Mouse (Mus musculus) intestine, embryonic 14.5 days (tissue): Measurements from ENCODE around the gene Gm6169. TPM values are rescaled to one million over a fixed set of nuclear protein-coding genes. Genes with fewer than 3 reads are reported as not detected.
A peak's percentile ranks its signal among the peaks of the same experiment; 100 is the strongest.
"Not testable (repeated sequence)": the region's sequence is repeated elsewhere in the genome, so short reads cannot be mapped to it uniquely, and the experiment has no call there.

Experiments
- ATAC-seq: fragments of 200-750 bp; cut with Nextera tagmentation; replicated peaks from 2 replicates; pipeline ENCODE4 v1.8.0; 2017; ENCODE audit warnings: low read depth, moderate number of reproducible peaks, moderate TSS enrichment, moderate library complexity; ENCODE audit not compliant: low FRiP score, low TSS enrichment
- DNase-seq: peaks from one replicate; pipeline ENCODE4 v3.0.0-alpha.2; 2018; ENCODE audit warnings: low spot score
- H3K27ac ChIP-seq: fragments of 300-500 bp; sonication (generic); 2 replicates; pipeline ENCODE4 v1.5.1; 2014; ENCODE audit warnings: low read depth, mild to moderate bottlenecking, control low read depth
- H3K27me3 ChIP-seq: fragments of 300-500 bp; sonication (generic); replicated peaks from 2 replicates; pipeline ENCODE4 v1.6.1; 2014; ENCODE audit warnings: low read length, control low read depth; ENCODE audit not compliant: control insufficient read depth, insufficient read depth
- H3K36me3 ChIP-seq: fragments of 300-500 bp; sonication (generic); 2 replicates; pipeline ENCODE4 v1.6.1; 2014; ENCODE audit warnings: low read length, control low read depth; ENCODE audit not compliant: control insufficient read depth, insufficient read depth
- H3K4me1 ChIP-seq: fragments of 300-500 bp; sonication (generic); replicated peaks from 2 replicates; pipeline ENCODE4 v1.6.1; 2014; ENCODE audit warnings: low read length, control low read depth, mixed read lengths; ENCODE audit not compliant: control insufficient read depth, insufficient read depth
- H3K4me2 ChIP-seq: fragments of 300-500 bp; sonication (generic); 2 replicates; pipeline ENCODE4 v1.6.1; 2014; ENCODE audit warnings: low read length
- H3K4me3 ChIP-seq: fragments of 300-500 bp; sonication (generic); 2 replicates; pipeline ENCODE4 v1.5.1; 2014; ENCODE audit warnings: low read depth, low read length, control low read depth, mixed read lengths
- H3K9ac ChIP-seq: fragments of 300-500 bp; sonication (generic); 2 replicates; pipeline ENCODE4 v1.6.1; 2014; ENCODE audit warnings: mild to moderate bottlenecking, low read length
- H3K9me3 ChIP-seq: fragments of 300-500 bp; sonication (generic); 2 replicates; pipeline ENCODE4 v1.6.1; 2016; ENCODE audit warnings: low read length, control low read depth; ENCODE audit not compliant: control insufficient read depth
- WGBS: fragments of 180-500 bp; shearing (Covaris S2); extraction: QIAGEN DNeasy Blood & Tissue Kit; methylation state at CpG from one replicate; pipeline ENCODE4 v1.1.7; 2014; 5-methylcytosine and 5-hydroxymethylcytosine counted together
- polyA plus RNA-seq: library from polyadenylated mRNA; unstranded; fragments of >200 nt; fragmentation: Nextera tagmentation; extraction: Ambion mirVana; gene quantifications from 2 replicates; pipeline ENCODE4 v1.2.1, GENCODE M21; 2014

Gene Gm6169
- polyA plus RNA-seq, 1 experiment from 2014 or later, result 3.7 TPM

- H3K9ac ChIP-seq, H3K4me3 ChIP-seq, H3K36me3 ChIP-seq, H3K4me2 ChIP-seq, H3K4me1 ChIP-seq, DNase-seq, H3K27ac ChIP-seq, H3K9me3 ChIP-seq, H3K27me3 ChIP-seq: not testable (repeated sequence)
- ATAC-seq, result peak; percentile 10; the same call in 1 of the 2 replicates
- 43% methylated on average over 18 of the region's 18 CpGs for WGBS
Observed at GRCm38 (mm10) chr13:97064844-97065621, 34.0 kb downstream of the Gm6169 start.

GRCm38 (mm10) chr13:97064413-97064812 is 34.6 kb downstream of the Gm6169 start:
- 44% methylated on average over 3 of the region's 3 CpGs for WGBS
- DNase-seq (no peak), ATAC-seq (peak; percentile 40; the same call in 1 of the 2 replicates)
- Histone ChIP-seq H3K4me3 (no peak overlapping the region), H3K9me3 (no peaks in the 10 kb centered on the region), H3K4me2 (no peak overlapping the region), H3K4me1 (no peaks in the 10 kb centered on the region; the same call in 1 of the 2 replicates), H3K27me3 (no peaks in the 10 kb centered on the region; the same call in 1 of the 2 replicates), H3K27ac (no peak overlapping the region), H3K9ac (no peak overlapping the region), H3K36me3 (no peaks in the 10 kb centered on the region)

GRCm38 (mm10) chr13:97063431-97063830 is 35.6 kb downstream of the Gm6169 start:
- Histone ChIP-seq H3K9me3 (no peaks in the 10 kb centered on the region), H3K4me3 (no peak overlapping the region), H3K36me3 (no peaks in the 10 kb centered on the region), H3K9ac (no peak overlapping the region), H3K4me1 (no peaks in the 10 kb centered on the region; the same call in 1 of the 2 replicates), H3K27me3 (no peaks in the 10 kb centered on the region; the same call in 1 of the 2 replicates), H3K27ac (no peak overlapping the region), H3K4me2 (no peak overlapping the region)
- ATAC-seq, result no peak
- WGBS, result 64% methylated on average over 2 of the region's 2 CpGs
- DNase-seq, result no peak

GRCm38 (mm10) chr13:97062151-97062550 is 36.9 kb downstream of the Gm6169 start:
- Histone ChIP-seq H3K27me3 (no peaks in the 10 kb centered on the region; the same call in 1 of the 2 replicates), H3K4me3 (no peak overlapping the region), H3K4me2 (no peak overlapping the region), H3K9ac (no peak overlapping the region), H3K4me1 (no peaks in the 10 kb centered on the region; the same call in 1 of the 2 replicates), H3K36me3 (no peaks in the 10 kb centered on the region), H3K9me3 (no peaks in the 10 kb centered on the region), H3K27ac (no peak overlapping the region)
- no peak for ATAC-seq
- 90% methylated on average over 3 of the region's 3 CpGs for WGBS
- no peak for DNase-seq

GRCm38 (mm10) chr13:97060331-97060730 is 38.7 kb downstream of the Gm6169 start:
- no peak overlapping the region for H3K9ac ChIP-seq
- peak overlapping the region; percentile 18 for H3K4me2 ChIP-seq
- no peak overlapping the region for H3K27ac ChIP-seq
- no peaks in the 10 kb centered on the region for H3K36me3 ChIP-seq
- no peak overlapping the region for H3K4me3 ChIP-seq
- no peak for DNase-seq
- H3K27me3 ChIP-seq, result no peaks in the 10 kb centered on the region
- no peaks in the 10 kb centered on the region; the same call in 1 of the 2 replicates for H3K4me1 ChIP-seq
- 58% methylated on average over 4 of the region's 8 CpGs for WGBS
- H3K9me3 ChIP-seq, result no peaks in the 10 kb centered on the region
- no peak for ATAC-seq

GRCm38 (mm10) chr13:97059746-97060145 is 39.3 kb downstream of the Gm6169 start:
- WGBS, result 90% methylated on average over 6 of the region's 6 CpGs
- Histone ChIP-seq H3K36me3 (no peaks in the 10 kb centered on the region), H3K4me3 (no peak overlapping the region), H3K9me3 (no peaks in the 10 kb centered on the region), H3K4me1 (no peaks in the 10 kb centered on the region; the same call in 1 of the 2 replicates), H3K4me2 (no peak overlapping the region), H3K27ac (no peak overlapping the region), H3K27me3 (no peaks in the 10 kb centered on the region), H3K9ac (no peak overlapping the region)
- no peak for DNase-seq
- no peak for ATAC-seq

- 56% methylated on average over 4 of the region's 4 CpGs for WGBS
- ATAC-seq (no peak), DNase-seq (no peak)
- Histone ChIP-seq H3K27me3 (no peaks in the 10 kb centered on the region), H3K36me3 (no peaks in the 10 kb centered on the region), H3K4me3 (no peak overlapping the region), H3K4me1 (no peaks in the 10 kb centered on the region; the same call in 1 of the 2 replicates), H3K4me2 (no peak overlapping the region), H3K27ac (no peak overlapping the region), H3K9ac (no peak overlapping the region), H3K9me3 (no peaks in the 10 kb centered on the region)
Observed at GRCm38 (mm10) chr13:97057817-97058216, 41.2 kb downstream of the Gm6169 start.

GRCm38 (mm10) chr13:97053844-97054243 is 45.2 kb downstream of the Gm6169 start:
- WGBS, result 77% methylated on average over 8 of the region's 8 CpGs
- Histone ChIP-seq H3K27me3 (no peaks in the 10 kb centered on the region), H3K9me3 (no peaks in the 10 kb centered on the region), H3K36me3 (no peaks in the 10 kb centered on the region), H3K4me1 (no peaks in the 10 kb centered on the region), H3K9ac (no peak overlapping the region), H3K4me2 (no peak overlapping the region), H3K4me3 (no peak overlapping the region), H3K27ac (no peak overlapping the region)
- ATAC-seq (no peak), DNase-seq (no peak)

- no peaks in the 10 kb centered on the region for H3K36me3 ChIP-seq
- no peak overlapping the region for H3K4me3 ChIP-seq
- no peaks in the 10 kb centered on the region for H3K27me3 ChIP-seq
- H3K4me2 ChIP-seq, result no peak overlapping the region
- ATAC-seq (0 out of 2 replicates have a peak, but pooled peaks have one; percentile 43), DNase-seq (peak; percentile 91)
- no peaks in the 10 kb centered on the region for H3K4me1 ChIP-seq
- H3K27ac ChIP-seq, result no peak overlapping the region
- 16% methylated on average over 11 of the region's 11 CpGs for WGBS
- no peak overlapping the region for H3K9ac ChIP-seq
- H3K9me3 ChIP-seq, result no peaks in the 10 kb centered on the region
Observed at GRCm38 (mm10) chr13:97052667-97053066, 46.4 kb downstream of the Gm6169 start.
